Mouse (Mus musculus): Measurements from ENCODE around the gene Slc25a19. TPM values are rescaled to one million over a fixed set of nuclear protein-coding genes. Genes with fewer than 3 reads are reported as not detected.
"Not testable (repeated sequence)": the region's sequence is repeated elsewhere in the genome, so short reads cannot be mapped to it uniquely, and the experiment has no call there.

Gene Slc25a19
- polyA plus RNA-seq, 1 experiment from 2014 or later = 23.3 TPM

- not testable (repeated sequence) for H3K9me3 ChIP-seq (ENCODE audit: control insufficient read depth, low read length); H3K9ac ChIP-seq (ENCODE audit: low read length); H3K4me3 ChIP-seq (ENCODE audit: low read depth, low read length); H3K4me2 ChIP-seq (ENCODE audit: low read length); ATAC-seq (replicated peaks; ENCODE audit: low FRiP score, low TSS enrichment, low read depth); H3K27ac ChIP-seq (ENCODE audit: low read depth); H3K27me3 ChIP-seq (replicated peaks; ENCODE audit: control insufficient read depth, insufficient read depth, low read length); DNase-seq (ENCODE audit: low spot score); H3K4me1 ChIP-seq (replicated peaks; ENCODE audit: control insufficient read depth, insufficient read depth, low read length)
- WGBS = 67% methylated on average over 14 of the region's 14 CpGs
- H3K36me3 ChIP-seq (ENCODE audit: control insufficient read depth, insufficient read depth, low read length) = peaks cover 39% of the 10 kb centered on the region
Observed at GRCm38 (mm10) chr11:115645498-115645897, 17.4 kb upstream of the Slc25a19 start.

GRCm38 (mm10) chr11:115644308-115644707 lies 16.2 kb upstream of the Slc25a19 start:
- Histone ChIP-seq H3K4me2 (ENCODE audit: low read length) (no peak overlapping the region), H3K4me3 (ENCODE audit: low read depth, low read length) (no peak overlapping the region), H3K27me3 (replicated peaks; ENCODE audit: control insufficient read depth, insufficient read depth, low read length) (no peaks in the 10 kb centered on the region), H3K27ac (ENCODE audit: low read depth) (no peak overlapping the region), H3K9me3 (ENCODE audit: control insufficient read depth, low read length) (no peaks in the 10 kb centered on the region), H3K36me3 (ENCODE audit: control insufficient read depth, insufficient read depth, low read length) (peaks cover 31% of the 10 kb centered on the region), H3K4me1 (replicated peaks; ENCODE audit: control insufficient read depth, insufficient read depth, low read length) (no peaks in the 10 kb centered on the region), H3K9ac (ENCODE audit: low read length) (no peak overlapping the region)
- 93% methylated on average over 13 of the region's 13 CpGs for WGBS
- DNase-seq (ENCODE audit: low spot score) (no peak), ATAC-seq (replicated peaks; ENCODE audit: low FRiP score, low TSS enrichment, low read depth) (no peak)

- no peak for DNase-seq (ENCODE audit: low spot score)
- Histone ChIP-seq H3K4me1 (replicated peaks; ENCODE audit: control insufficient read depth, insufficient read depth, low read length) (no peaks in the 10 kb centered on the region), H3K9ac (ENCODE audit: low read length) (no peak overlapping the region), H3K27me3 (replicated peaks; ENCODE audit: control insufficient read depth, insufficient read depth, low read length) (no peaks in the 10 kb centered on the region), H3K9me3 (ENCODE audit: control insufficient read depth, low read length) (no peaks in the 10 kb centered on the region), H3K36me3 (ENCODE audit: control insufficient read depth, insufficient read depth, low read length) (peaks cover 24% of the 10 kb centered on the region), H3K27ac (ENCODE audit: low read depth) (no peak overlapping the region), H3K4me3 (ENCODE audit: low read depth, low read length) (no peak overlapping the region), H3K4me2 (ENCODE audit: low read length) (no peak overlapping the region)
- WGBS = 71% methylated on average over 10 of the region's 10 CpGs
- no peak for ATAC-seq (replicated peaks; ENCODE audit: low FRiP score, low TSS enrichment, low read depth)
Observed at GRCm38 (mm10) chr11:115643265-115643664, 15.2 kb upstream of the Slc25a19 start.

GRCm38 (mm10) chr11:115642705-115643104 lies 14.6 kb upstream of the Slc25a19 start:
- WGBS = 92% methylated on average over 2 of the region's 2 CpGs
- Histone ChIP-seq H3K9me3 (ENCODE audit: control insufficient read depth, low read length) (no peaks in the 10 kb centered on the region), H3K27ac (ENCODE audit: low read depth) (no peak overlapping the region), H3K9ac (ENCODE audit: low read length) (no peak overlapping the region), H3K27me3 (replicated peaks; ENCODE audit: control insufficient read depth, insufficient read depth, low read length) (no peaks in the 10 kb centered on the region), H3K4me2 (ENCODE audit: low read length) (no peak overlapping the region), H3K36me3 (ENCODE audit: control insufficient read depth, insufficient read depth, low read length) (peaks cover 19% of the 10 kb centered on the region), H3K4me1 (replicated peaks; ENCODE audit: control insufficient read depth, insufficient read depth, low read length) (no peaks in the 10 kb centered on the region), H3K4me3 (ENCODE audit: low read depth, low read length) (no peak overlapping the region)
- DNase-seq (ENCODE audit: low spot score) (no peak), ATAC-seq (replicated peaks; ENCODE audit: low FRiP score, low TSS enrichment, low read depth) (no peak)

- WGBS = 82% methylated on average over 4 of the region's 4 CpGs
- Histone ChIP-seq H3K27me3 (replicated peaks; ENCODE audit: control insufficient read depth, insufficient read depth, low read length) (no peaks in the 10 kb centered on the region), H3K27ac (ENCODE audit: low read depth) (no peak overlapping the region), H3K9ac (ENCODE audit: low read length) (no peak overlapping the region), H3K36me3 (ENCODE audit: control insufficient read depth, insufficient read depth, low read length) (peaks cover 18% of the 10 kb centered on the region), H3K4me1 (replicated peaks; ENCODE audit: control insufficient read depth, insufficient read depth, low read length) (no peaks in the 10 kb centered on the region), H3K9me3 (ENCODE audit: control insufficient read depth, low read length) (no peaks in the 10 kb centered on the region), H3K4me2 (ENCODE audit: low read length) (no peak overlapping the region), H3K4me3 (ENCODE audit: low read depth, low read length) (no peak overlapping the region)
- DNase-seq (ENCODE audit: low spot score) = no peak
- no peak for ATAC-seq (replicated peaks; ENCODE audit: low FRiP score, low TSS enrichment, low read depth)
Observed at GRCm38 (mm10) chr11:115641664-115642036, 13.6 kb upstream of the Slc25a19 start.

- 47% methylated on average over 14 of the region's 14 CpGs for WGBS
- Histone ChIP-seq H3K4me3 (ENCODE audit: low read depth, low read length) (no peak overlapping the region), H3K27ac (ENCODE audit: low read depth) (no peak overlapping the region), H3K4me2 (ENCODE audit: low read length) (no peak overlapping the region), H3K27me3 (replicated peaks; ENCODE audit: control insufficient read depth, insufficient read depth, low read length) (no peaks in the 10 kb centered on the region), H3K36me3 (ENCODE audit: control insufficient read depth, insufficient read depth, low read length) (peaks cover 13% of the 10 kb centered on the region), H3K9me3 (ENCODE audit: control insufficient read depth, low read length) (no peaks in the 10 kb centered on the region), H3K4me1 (replicated peaks; ENCODE audit: control insufficient read depth, insufficient read depth, low read length) (no peaks in the 10 kb centered on the region), H3K9ac (ENCODE audit: low read length) (no peak overlapping the region)
- no peak for ATAC-seq (replicated peaks; ENCODE audit: low FRiP score, low TSS enrichment, low read depth)
- no peak for DNase-seq (ENCODE audit: low spot score)
Observed at GRCm38 (mm10) chr11:115640978-115641663, 13.0 kb upstream of the Slc25a19 start.

GRCm38 (mm10) chr11:115640311-115640828 lies 12.3 kb upstream of the Slc25a19 start:
- Histone ChIP-seq H3K27ac (ENCODE audit: low read depth) (no peak overlapping the region), H3K4me2 (ENCODE audit: low read length) (no peak overlapping the region), H3K27me3 (replicated peaks; ENCODE audit: control insufficient read depth, insufficient read depth, low read length) (no peaks in the 10 kb centered on the region), H3K4me1 (replicated peaks; ENCODE audit: control insufficient read depth, insufficient read depth, low read length) (no peaks in the 10 kb centered on the region), H3K9ac (ENCODE audit: low read length) (no peak overlapping the region), H3K36me3 (ENCODE audit: control insufficient read depth, insufficient read depth, low read length) (peaks cover 13% of the 10 kb centered on the region), H3K9me3 (ENCODE audit: control insufficient read depth, low read length) (no peaks in the 10 kb centered on the region), H3K4me3 (ENCODE audit: low read depth, low read length) (no peak overlapping the region)
- 78% methylated on average over 3 of the region's 4 CpGs for WGBS
- ATAC-seq (replicated peaks; ENCODE audit: low FRiP score, low TSS enrichment, low read depth) (no peak), DNase-seq (ENCODE audit: low spot score) (no peak)

- no peak for ATAC-seq (replicated peaks; ENCODE audit: low FRiP score, low TSS enrichment, low read depth)
- Histone ChIP-seq H3K4me2 (ENCODE audit: low read length) (no peak overlapping the region), H3K27ac (ENCODE audit: low read depth) (no peak overlapping the region), H3K4me1 (replicated peaks; ENCODE audit: control insufficient read depth, insufficient read depth, low read length) (no peaks in the 10 kb centered on the region), H3K27me3 (replicated peaks; ENCODE audit: control insufficient read depth, insufficient read depth, low read length) (no peaks in the 10 kb centered on the region), H3K9me3 (ENCODE audit: control insufficient read depth, low read length) (no peaks in the 10 kb centered on the region), H3K4me3 (ENCODE audit: low read depth, low read length) (no peak overlapping the region), H3K9ac (ENCODE audit: low read length) (no peak overlapping the region), H3K36me3 (ENCODE audit: control insufficient read depth, insufficient read depth, low read length) (peaks cover 13% of the 10 kb centered on the region)
- 83% methylated on average over 4 of the region's 4 CpGs for WGBS
- DNase-seq (ENCODE audit: low spot score) = no peak
Observed at GRCm38 (mm10) chr11:115639540-115639939, 11.4 kb upstream of the Slc25a19 start.

Measured in intestine, embryonic 14.5 days (tissue).